Comparison of ENCODE assay signal across 8 mouse cellular contexts in genomic region chr14:79587852-79588229, GRCm38 (mm10). TPM values are rescaled to one million over a fixed set of nuclear protein-coding genes. Genes with fewer than 3 reads are reported as not detected.
DNase-seq lines count a peak whose midpoint lies in the region; ATAC-seq and TF ChIP-seq lines count a peak whose summit lies in the region.

No protein-coding gene starts in this region.

- intact Hi-C loops in heart, postnatal 36 days (cut with DNase I) = loop anchor here (2.0 to 5.0 kb wide), 2 partner anchors 107 to 191 kb away; partner anchors contain the start of genes Elf1, Mtrf1 and Wbp4

- no peak for TF ChIP-seq EP300 in liver, postnatal 0 days (IDR thresholded peaks at IDR 0.05; ENCODE audit: low read depth)

- H3K27me3 ChIP-seq in heart, embryonic 14.5 days (ENCODE audit: control insufficient read depth, insufficient read depth, low read length) = no peaks in the 10 kb centered on the region
- no peaks in the 10 kb centered on the region for H3K27me3 ChIP-seq in G1E (ENCODE audit: insufficient read depth, low read length)
- no peaks in the 10 kb centered on the region for H3K27me3 ChIP-seq in forebrain, embryonic 14.5 days (replicated peaks; ENCODE audit: control insufficient read depth, insufficient read depth, low read length)
- no peaks in the 10 kb centered on the region for H3K27me3 ChIP-seq in liver, postnatal 0 days (ENCODE audit: insufficient read depth, low read length)

- no peak for TF ChIP-seq CTCF in G1E (IDR thresholded peaks at IDR 0.05; ENCODE audit: low read depth, low read length)
- no peak for TF ChIP-seq CTCF in liver, postnatal 0 days (IDR thresholded peaks at IDR 0.05; ENCODE audit: low read depth)

- peak overlapping the region; percentile 64 to 84 for H3K4me3 ChIP-seq in heart, embryonic 14.5 days (ENCODE audit: control insufficient read depth in 1 of 2, insufficient read depth in 1 of 2, low read depth in 1 of 2, low read length in 2 of 2)
- peak overlapping the region; percentile 77 for H3K4me3 ChIP-seq in G1E (ENCODE audit: low read depth, low read length)
- peak overlapping the region; percentile 59 for H3K4me3 ChIP-seq in forebrain, embryonic 14.5 days (ENCODE audit: low read depth, low read length)
- H3K4me3 ChIP-seq in liver, postnatal 0 days (ENCODE audit: low read depth, low read length) = peak overlapping the region; percentile 63

- peaks cover 5 to 16% of the 10 kb centered on the region in 2 experiments for H3K4me1 ChIP-seq in heart, embryonic 14.5 days (ENCODE audit: control insufficient read depth in 2 of 2, insufficient read depth in 2 of 2, low read length in 2 of 2)
- peaks cover 34% of the 10 kb centered on the region for H3K4me1 ChIP-seq in G1E (ENCODE audit: insufficient read depth, low read depth, low read length)
- H3K4me1 ChIP-seq in forebrain, embryonic 14.5 days (ENCODE audit: control insufficient read depth, insufficient read depth, low read length) = peaks cover 17% of the 10 kb centered on the region
- H3K4me1 ChIP-seq in liver, postnatal 0 days (ENCODE audit: insufficient read depth) = peaks cover 7% of the 10 kb centered on the region

- peak overlapping the region; percentile 81 for H3K4me2 ChIP-seq in heart, embryonic 14.5 days (ENCODE audit: low read length)
- peak overlapping the region; percentile 59 for H3K4me2 ChIP-seq in forebrain, embryonic 14.5 days (ENCODE audit: low read length)
- H3K4me2 ChIP-seq in liver, postnatal 0 days (ENCODE audit: low read depth, low read length) = peak overlapping the region; percentile 89

- peak overlapping the region; percentile 74 to 98 for H3K27ac ChIP-seq in heart, embryonic 14.5 days (replicated peaks in 1 of 2; ENCODE audit: control insufficient read depth in 1 of 2, insufficient read depth in 1 of 2, low read depth in 2 of 2, low read length in 2 of 2)
- H3K27ac ChIP-seq in forebrain, embryonic 14.5 days (ENCODE audit: low read depth, low read length) = peak overlapping the region; percentile 96
- H3K27ac ChIP-seq in liver, postnatal 0 days (ENCODE audit: low read depth) = peak overlapping the region; percentile 93

- WGBS in heart, embryonic 14.5 days = under 1% methylated on average over 9 of the region's 9 CpGs
- WGBS in forebrain, embryonic 14.5 days = under 1% methylated on average over 9 of the region's 9 CpGs
- under 1% methylated on average over 9 of the region's 9 CpGs for WGBS in liver, postnatal 0 days (ENCODE audit: insufficient replicate concordance)

- no peaks in the 10 kb centered on the region for H3K9me3 ChIP-seq in heart, embryonic 14.5 days (ENCODE audit: control insufficient read depth, low read length)
- H3K9me3 ChIP-seq in G1E (replicated peaks) = no peaks in the 10 kb centered on the region
- H3K9me3 ChIP-seq in forebrain, embryonic 14.5 days (replicated peaks; ENCODE audit: control insufficient read depth, low read length) = no peaks in the 10 kb centered on the region
- no peaks in the 10 kb centered on the region for H3K9me3 ChIP-seq in liver, postnatal 0 days (ENCODE audit: low read length)

- H3K9ac ChIP-seq in heart, embryonic 14.5 days (ENCODE audit: low read length) = peak overlapping the region; percentile 85
- peak overlapping the region; percentile 60 for H3K9ac ChIP-seq in forebrain, embryonic 14.5 days (ENCODE audit: low read length)
- H3K9ac ChIP-seq in liver, postnatal 0 days (replicated peaks) = peak overlapping the region; percentile 69

- no peak for DNase-seq in heart, postnatal 36 days
- DNase-seq in G1E (ENCODE audit: low spot score) = no peak
- no peak for DNase-seq in forebrain, embryonic 14.5 days (ENCODE audit: low spot score)
- DNase-seq in liver, postnatal 0 days = no peak
- no peak for DNase-seq in cerebellum, postnatal 4 days (ENCODE audit: low spot score in 2 of 2)
- no peak for DNase-seq in gastrocnemius, adult 18-20 months (ENCODE audit: low spot score)
- no peak for DNase-seq in adrenal gland, adult 8-10 months

- peaks cover 5% of the 10 kb centered on the region; the same call in 1 of the 2 replicates for H3K36me3 ChIP-seq in heart, embryonic 14.5 days (ENCODE audit: control insufficient read depth, insufficient read depth, low read length)
- peaks cover 48% of the 10 kb centered on the region for H3K36me3 ChIP-seq in G1E (replicated peaks)
- H3K36me3 ChIP-seq in forebrain, embryonic 14.5 days (ENCODE audit: control insufficient read depth, insufficient read depth, low read length) = no peaks in the 10 kb centered on the region
- peaks cover 1% of the 10 kb centered on the region; the same call in 1 of the 2 replicates for H3K36me3 ChIP-seq in liver, postnatal 0 days (replicated peaks; ENCODE audit: insufficient read depth, low read length)

- no peak for ATAC-seq in heart, embryonic 14.5 days (ENCODE audit: insufficient number of reproducible peaks, insufficient read depth, low FRiP score, low read depth)
- 0 out of 2 replicates have a peak, but pooled peaks have one; percentile 0 for ATAC-seq in G1E (ENCODE audit: extremely low read depth, insufficient number of reproducible peaks, low FRiP score, poor library complexity, severe bottlenecking)
- peak; percentile 43 for ATAC-seq in forebrain, embryonic 14.5 days
- ATAC-seq in liver, postnatal 0 days = peak; percentile 5

RNA-seq across cellular contexts. Expression of gene Sugt1, which starts 0.3 kb away (rescaled TPM):
- polyA plus RNA-seq in heart, embryonic 14.5 days (2014; fragmentation: Nextera tagmentation; extraction: Ambion mirVana) = 111 and 122 TPM in 2 replicates
- total RNA-seq in heart, postnatal 36 days (2021) = 10 to 100 TPM; 64.8 to 73.7 TPM
- total RNA-seq in G1E (2014; fragmentation: Nextera tagmentation) = 91.6 and 98.9 TPM in 2 replicates
- 216 and 228 TPM in 2 replicates for total RNA-seq in G1E (2017)
- polyA plus RNA-seq in G1E (2012) = 3.6 and 6.1 TPM in 2 replicates
- 134 and 149 TPM in 2 replicates for polyA plus RNA-seq in forebrain, embryonic 14.5 days (2014; fragmentation: Nextera tagmentation; extraction: Ambion mirVana)
- polyA plus RNA-seq in liver, postnatal 0 days (2015; fragmentation: Nextera tagmentation; extraction: Ambion mirVana) = 33.2 and 33.5 TPM in 2 replicates
- total RNA-seq in gastrocnemius, adult 18-20 months (2021) = 100 to 1,000 TPM; 108 to 112 TPM
- total RNA-seq in adrenal gland, adult 8-10 months (2022) = 100 to 1,000 TPM in 1 of 4 experiments, 10 to 100 TPM in 3; 79.3 to 118 (median 93.0) TPM
